Mouse (Mus musculus): ENCODE data around the gene Snx15. TPM values are rescaled to one million over a fixed set of nuclear protein-coding genes. Genes with fewer than 3 reads are reported as not detected.

The Snx15 gene
- polyA plus RNA-seq, 1 experiment from 2014 or later: 61.2 TPM

- no peak overlapping the region for H3K4me3 ChIP-seq (ENCODE audit: low read depth, low read length)
- WGBS (ENCODE audit: insufficient replicate concordance): 66% methylated on average over 10 of the region's 10 CpGs
- ATAC-seq (ENCODE audit: low read depth): no peak
- H3K27ac ChIP-seq (ENCODE audit: low read length): no peak overlapping the region
- H3K27me3 ChIP-seq (ENCODE audit: control insufficient read depth, insufficient read depth, low read depth, low read length): no peaks in the 10 kb centered on the region
- H3K4me1 ChIP-seq (ENCODE audit: control insufficient read depth, low read depth, low read length): peaks cover 22% of the 10 kb centered on the region
- H3K36me3 ChIP-seq (ENCODE audit: control insufficient read depth, insufficient read depth): peaks cover 3% of the 10 kb centered on the region
- no peaks in the 10 kb centered on the region for H3K9me3 ChIP-seq (replicated peaks; ENCODE audit: control insufficient read depth, low read length)
- no peak overlapping the region for H3K4me2 ChIP-seq (ENCODE audit: low read depth, low read length)
- H3K9ac ChIP-seq (ENCODE audit: low read depth, low read length): no peak overlapping the region
Measured at GRCm38 (mm10) chr19:6069851-6070250, 58.3 kb downstream of the Snx15 start.

Other genes starting within 250 kb of the Snx15 start
- gene Tigd3, start 234.2 kb downstream of the Snx15 start, polyA plus RNA-seq (2015; fragmentation: Nextera tagmentation; extraction: Ambion mirVana): 2.3 and 2.6 TPM in 2 replicates
- 48.4 and 52.8 TPM in 2 replicates for gene Dpf2, start 215.3 kb downstream of the Snx15 start, polyA plus RNA-seq (2015; fragmentation: Nextera tagmentation; extraction: Ambion mirVana)
- 2.9 and 3.6 TPM in 2 replicates for gene Cdc42ep2, start 203.5 kb downstream of the Snx15 start, polyA plus RNA-seq (2015; fragmentation: Nextera tagmentation; extraction: Ambion mirVana)
- gene Pola2, start 164.1 kb downstream of the Snx15 start, polyA plus RNA-seq (2015; fragmentation: Nextera tagmentation; extraction: Ambion mirVana): 47.2 and 48.6 TPM in 2 replicates
- 0.06 TPM in 2 replicates for gene Slc22a20, start 142.2 kb downstream of the Snx15 start, polyA plus RNA-seq (2015; fragmentation: Nextera tagmentation; extraction: Ambion mirVana)
- 22.2 and 23.4 TPM in 2 replicates for gene Capn1, start 112.4 kb downstream of the Snx15 start, polyA plus RNA-seq (2015; fragmentation: Nextera tagmentation; extraction: Ambion mirVana)
- gene Syvn1, start 81.7 kb downstream of the Snx15 start, polyA plus RNA-seq (2015; fragmentation: Nextera tagmentation; extraction: Ambion mirVana): 14.4 and 19.0 TPM in 2 replicates
- 37.4 and 38.5 TPM in 2 replicates for gene Mrpl49, start 70.5 kb downstream of the Snx15 start, polyA plus RNA-seq (2015; fragmentation: Nextera tagmentation; extraction: Ambion mirVana)
- gene Fau, start 70.5 kb downstream of the Snx15 start, polyA plus RNA-seq (2015; fragmentation: Nextera tagmentation; extraction: Ambion mirVana): 440 and 454 TPM in 2 replicates
- 15.3 and 17.7 TPM in 2 replicates for gene Znhit2, start 67.1 kb downstream of the Snx15 start, polyA plus RNA-seq (2015; fragmentation: Nextera tagmentation; extraction: Ambion mirVana)
- 48.0 and 53.7 TPM in 2 replicates for gene Tm7sf2, start 59.9 kb downstream of the Snx15 start, polyA plus RNA-seq (2015; fragmentation: Nextera tagmentation; extraction: Ambion mirVana)
- 27.8 and 28.9 TPM in 2 replicates for gene Vps51, start 51.1 kb downstream of the Snx15 start, polyA plus RNA-seq (2015; fragmentation: Nextera tagmentation; extraction: Ambion mirVana)
- gene Tmem262, start 48.3 kb downstream of the Snx15 start, polyA plus RNA-seq (2015; fragmentation: Nextera tagmentation; extraction: Ambion mirVana): not detected in 2 replicates
- 0.38 and 0.41 TPM in 2 replicates for gene Gm28374, start 46.0 kb downstream of the Snx15 start, polyA plus RNA-seq (2015; fragmentation: Nextera tagmentation; extraction: Ambion mirVana)
- gene Zfpl1, start 43.3 kb downstream of the Snx15 start, polyA plus RNA-seq (2015; fragmentation: Nextera tagmentation; extraction: Ambion mirVana): 19.2 and 21.8 TPM in 2 replicates
- 28.9 and 32.5 TPM in 2 replicates for gene Cdca5, start 43.3 kb downstream of the Snx15 start, polyA plus RNA-seq (2015; fragmentation: Nextera tagmentation; extraction: Ambion mirVana)
- gene AC131692.1, start 33.9 kb downstream of the Snx15 start, polyA plus RNA-seq (2015; fragmentation: Nextera tagmentation; extraction: Ambion mirVana): 0.20 and 0.48 TPM in 2 replicates
- gene Naaladl1, start 22.5 kb downstream of the Snx15 start, polyA plus RNA-seq (2015; fragmentation: Nextera tagmentation; extraction: Ambion mirVana): 2.5 TPM in 2 replicates
- 16.5 and 16.8 TPM in 2 replicates for gene Sac3d1, start 9.7 kb downstream of the Snx15 start, polyA plus RNA-seq (2015; fragmentation: Nextera tagmentation; extraction: Ambion mirVana)
- 0.09 and 0.66 TPM in 2 replicates for gene Batf2, start 12.7 kb upstream of the Snx15 start, polyA plus RNA-seq (2015; fragmentation: Nextera tagmentation; extraction: Ambion mirVana)
- 23.5 and 25.1 TPM in 2 replicates for gene Arl2, start 13.2 kb upstream of the Snx15 start, polyA plus RNA-seq (2015; fragmentation: Nextera tagmentation; extraction: Ambion mirVana)
- not detected in 2 replicates for gene Majin, start 56.1 kb upstream of the Snx15 start, polyA plus RNA-seq (2015; fragmentation: Nextera tagmentation; extraction: Ambion mirVana)
- not detected in 2 replicates for gene Gpha2, start 98.1 kb upstream of the Snx15 start, polyA plus RNA-seq (2015; fragmentation: Nextera tagmentation; extraction: Ambion mirVana)
- 3.5 and 3.7 TPM in 2 replicates for gene Ppp2r5b, start 107.6 kb upstream of the Snx15 start, polyA plus RNA-seq (2015; fragmentation: Nextera tagmentation; extraction: Ambion mirVana)
- gene Atg2a, start 113.4 kb upstream of the Snx15 start, polyA plus RNA-seq (2015; fragmentation: Nextera tagmentation; extraction: Ambion mirVana): 4.9 and 6.1 TPM in 2 replicates
- gene Ehd1, start 148.4 kb upstream of the Snx15 start, polyA plus RNA-seq (2015; fragmentation: Nextera tagmentation; extraction: Ambion mirVana): 62.1 and 68.6 TPM in 2 replicates
- gene Cdc42bpg, start 178.2 kb upstream of the Snx15 start, polyA plus RNA-seq (2015; fragmentation: Nextera tagmentation; extraction: Ambion mirVana): 0.34 and 0.40 TPM in 2 replicates
- 19.5 and 21.0 TPM in 2 replicates for gene Men1, start 206.7 kb upstream of the Snx15 start, polyA plus RNA-seq (2015; fragmentation: Nextera tagmentation; extraction: Ambion mirVana)
- gene Map4k2, start 212.8 kb upstream of the Snx15 start, polyA plus RNA-seq (2015; fragmentation: Nextera tagmentation; extraction: Ambion mirVana): 8.2 and 8.6 TPM in 2 replicates
- gene Sf1, start 235.4 kb upstream of the Snx15 start, polyA plus RNA-seq (2015; fragmentation: Nextera tagmentation; extraction: Ambion mirVana): 52.1 and 58.4 TPM in 2 replicates